Mouse (Mus musculus): Measurements from ENCODE around the gene Disp2.

Gene Disp2

GRCm38 (mm10) chr2:118834061-118834460 is 54.5 kb downstream of the Disp2 start:
- TF ChIP-seq GATA4 (IDR thresholded peaks at IDR 0.05; ENCODE audit: insufficient replicate concordance, low read length) = no peak

DNA sequence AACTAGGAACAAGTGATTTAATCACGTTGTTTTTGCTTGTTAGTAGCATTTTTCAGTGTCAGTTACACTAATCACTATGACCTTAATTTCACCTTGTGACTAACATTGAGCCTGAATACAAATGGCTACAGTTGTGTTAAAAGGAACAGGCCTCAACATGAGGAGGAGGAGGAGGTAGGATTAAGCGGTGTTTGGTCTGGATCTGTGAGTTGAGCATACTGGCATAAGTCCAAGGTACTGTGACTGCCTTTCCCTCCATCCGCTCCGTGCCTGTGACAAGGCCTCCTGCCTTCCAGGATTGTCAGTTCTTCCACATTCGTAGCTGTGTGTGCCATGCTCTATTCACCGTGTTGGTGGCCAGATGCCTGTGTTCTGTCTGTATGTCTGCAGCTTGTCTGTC is 55.6 kb downstream of the Disp2 start:
- no peak for TF ChIP-seq GATA4 (IDR thresholded peaks at IDR 0.05; ENCODE audit: insufficient replicate concordance, low read length)

DNA sequence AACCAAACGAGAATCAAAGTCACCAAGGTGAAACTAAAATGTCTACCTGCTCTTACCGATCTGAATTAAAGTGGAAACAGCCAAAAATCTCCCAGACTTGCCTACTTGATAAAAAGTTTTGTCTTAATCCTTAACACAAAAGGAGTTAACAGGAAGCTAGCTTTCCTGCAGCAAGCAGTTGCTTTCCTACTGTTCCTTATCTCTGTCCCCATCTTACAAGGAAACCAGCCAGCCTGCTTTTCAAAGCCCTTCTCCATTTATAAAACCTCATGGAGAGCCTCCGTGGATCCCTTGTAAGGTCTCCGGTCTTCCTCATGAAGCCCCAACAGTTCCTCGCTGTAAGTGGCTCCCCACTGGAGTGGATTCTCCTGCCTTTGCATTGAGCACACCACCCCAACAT is 58.8 kb downstream of the Disp2 start:
- no peak for TF ChIP-seq GATA4 (IDR thresholded peaks at IDR 0.05; ENCODE audit: insufficient replicate concordance, low read length)

DNA sequence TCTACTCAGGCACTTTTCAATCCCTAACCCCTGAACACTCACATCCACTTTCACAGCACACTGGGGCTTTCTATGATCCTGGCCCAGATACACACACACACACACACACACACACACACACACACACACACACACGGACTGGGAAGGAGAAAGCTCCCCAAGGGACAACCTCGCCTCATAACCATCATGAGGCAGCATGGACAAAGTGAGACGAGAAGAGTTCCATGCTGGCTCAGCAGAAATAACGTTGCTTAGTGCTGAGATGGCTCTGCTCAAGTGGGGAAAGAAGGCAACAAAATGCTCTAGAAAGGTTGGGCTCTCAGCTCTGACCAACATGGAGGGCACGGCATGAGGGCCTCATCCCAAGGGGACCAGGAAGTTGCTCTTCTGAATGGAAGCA is 61.7 kb downstream of the Disp2 start:
- TF ChIP-seq GATA4 (IDR thresholded peaks at IDR 0.05; ENCODE audit: insufficient replicate concordance, low read length) = no peak

- no peak for TF ChIP-seq GATA4 (IDR thresholded peaks at IDR 0.05; ENCODE audit: insufficient replicate concordance, low read length)
Observed at GRCm38 (mm10) chr2:118841774-118842173, 62.3 kb downstream of the Disp2 start.

GRCm38 (mm10) chr2:118844427-118844826 is 64.9 kb downstream of the Disp2 start:
- no peak for TF ChIP-seq GATA4 (IDR thresholded peaks at IDR 0.05; ENCODE audit: insufficient replicate concordance, low read length)

DNA sequence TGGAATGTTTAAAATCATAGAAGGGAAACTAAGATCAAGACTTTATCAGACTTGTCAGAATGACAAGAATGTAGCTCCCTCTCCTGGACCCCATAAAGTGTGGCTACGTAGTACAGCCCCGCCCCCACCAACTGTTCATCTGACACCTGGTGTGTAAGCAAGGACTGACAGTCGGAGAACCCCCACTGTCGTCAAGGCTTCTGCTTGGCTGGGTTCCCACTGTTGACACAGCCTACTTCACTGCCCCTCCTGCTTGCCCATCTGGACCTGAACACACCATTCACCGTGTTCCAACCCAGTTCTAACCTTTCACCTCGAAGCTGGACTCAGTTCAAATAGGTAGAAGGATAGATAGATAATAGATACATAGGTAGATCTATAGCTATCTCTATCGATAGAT is 66.7 kb downstream of the Disp2 start:
- no peak for TF ChIP-seq GATA4 (IDR thresholded peaks at IDR 0.05; ENCODE audit: insufficient replicate concordance, low read length)

DNA sequence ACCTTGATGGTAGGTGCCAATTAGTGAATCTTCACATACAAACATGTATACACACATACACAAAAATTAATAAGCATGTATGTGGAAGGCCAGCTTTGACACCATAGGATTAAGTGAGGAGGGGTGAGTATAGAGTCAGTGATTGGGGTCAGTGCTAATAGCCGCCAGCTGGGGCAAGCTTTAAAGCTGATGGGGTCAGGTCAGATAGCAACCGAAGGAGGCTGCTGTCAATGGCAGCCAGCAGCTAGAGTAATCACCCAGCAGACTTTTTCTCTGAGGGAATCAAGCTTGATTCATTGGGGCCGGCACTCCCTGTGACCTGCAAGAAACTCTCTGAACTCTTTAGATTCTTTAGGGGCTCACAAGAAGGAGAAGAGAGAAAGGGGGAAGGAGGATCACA is 72.2 kb downstream of the Disp2 start:
- TF ChIP-seq GATA4 (IDR thresholded peaks at IDR 0.05; ENCODE audit: insufficient replicate concordance, low read length) = no peak
